Mouse (Mus musculus) MEL (cell line): ENCODE data around the gene Shf. TPM values are rescaled to one million over a fixed set of nuclear protein-coding genes. Genes with fewer than 3 reads are reported as not detected.

Source experiments
- DNase-seq: peaks from one replicate; pipeline ENCODE4 v3.0.0; 2011; ENCODE audit warnings: low read depth, low spot score
- H3K27ac ChIP-seq: 2 replicates; pipeline ENCODE4 v1.5.1; 2012; ENCODE audit warnings: low read depth, mild to moderate bottlenecking, control low read depth, low read length, moderate library complexity; ENCODE audit not compliant: control insufficient read depth
- H3K27me3 ChIP-seq, 2 experiments: fragments of 150-350 bp in 1 of 2; sonication (generic) in 1 of 2; 2 replicates each; pipeline ENCODE4 v1.6.1; 2012; ENCODE audit warnings: low read length in 2 of 2, mild to moderate bottlenecking in 2 of 2, improper control_type of control experiment in 1 of 2, moderate library complexity in 1 of 2; ENCODE audit not compliant: insufficient read depth in 2 of 2, control insufficient read depth in 1 of 2
- H3K36me3 ChIP-seq, 2 experiments: 2 replicates each; pipeline ENCODE4 v1.6.1; 2012 to 2014; ENCODE audit warnings: low read length in 2 of 2, improper control_type of control experiment in 1 of 2, inconsistent platforms in 1 of 2, mild to moderate bottlenecking in 1 of 2; ENCODE audit not compliant: insufficient read depth in 2 of 2, control insufficient read depth in 1 of 2
- H3K4me1 ChIP-seq, 2 experiments: fragments of 150-350 bp in 1 of 2; sonication (generic) in 1 of 2; 2 replicates each; pipeline ENCODE4 v1.6.1; 2012; ENCODE audit warnings: low read length in 2 of 2, improper control_type of control experiment in 1 of 2, mild to moderate bottlenecking in 1 of 2; ENCODE audit not compliant: insufficient read depth in 2 of 2, control insufficient read depth in 1 of 2
- H3K4me3 ChIP-seq, 2 experiments: fragments of 150-350 bp in 1 of 2; sonication (generic) in 1 of 2; 2 replicates each; pipeline ENCODE4 v1.5.1; 2012; ENCODE audit warnings: low read depth in 2 of 2, low read length in 2 of 2, mild to moderate bottlenecking in 2 of 2, moderate library complexity in 2 of 2, control low read depth in 1 of 2, improper control_type of control experiment in 1 of 2; ENCODE audit not compliant: control insufficient read depth in 1 of 2, insufficient read depth in 1 of 2
- H3K79me2 ChIP-seq: 2 replicates; pipeline ENCODE4 v1.6.1; 2012; ENCODE audit warnings: mild to moderate bottlenecking, low read length, moderate library complexity; ENCODE audit not compliant: control insufficient read depth, poor library complexity, insufficient read depth
- H3K9ac ChIP-seq: 2 replicates; pipeline ENCODE4 v1.6.1; 2012; ENCODE audit warnings: low read depth, mild to moderate bottlenecking, control low read depth, low read length, moderate library complexity; ENCODE audit not compliant: control insufficient read depth, poor library complexity, severe bottlenecking
- H3K9me3 ChIP-seq: fragments of 150-350 bp; sonication (generic); replicated peaks from 2 replicates; pipeline ENCODE4 v1.6.1; 2012; ENCODE audit warnings: mild to moderate bottlenecking, low read length, improper control_type of control experiment, moderate library complexity; ENCODE audit not compliant: insufficient read depth
- CTCF ChIP-seq, 3 experiments: IDR thresholded peaks in 2 of 3; conservative IDR thresholded peaks in 1 of 3; 2 replicates each; pipeline ENCODE4 v1.5.1; 2011 to 2012; ENCODE audit warnings: low read length in 3 of 3, low read depth in 2 of 3, mild to moderate bottlenecking in 2 of 3, improper control_type of control experiment in 1 of 3, inconsistent platforms in 1 of 3, mixed read lengths in 1 of 3, moderate library complexity in 1 of 3; ENCODE audit not compliant: control insufficient read depth in 1 of 3, insufficient read depth in 1 of 3, poor library complexity in 1 of 3, severe bottlenecking in 1 of 3
- ELF1 ChIP-seq: IDR thresholded peaks from 2 replicates; pipeline ENCODE4 v1.6.1; 2014; ENCODE audit warnings: low read depth, mild to moderate bottlenecking, inconsistent platforms, low read length, improper control_type of control experiment, moderate library complexity
- EP300 ChIP-seq, 2 experiments: IDR thresholded peaks; 2 replicates each; pipeline ENCODE4 v1.6.1; 2011; ENCODE audit warnings: improper control_type of control experiment in 2 of 2, low read length in 2 of 2, low read depth in 1 of 2, mild to moderate bottlenecking in 1 of 2
- GABPA ChIP-seq: IDR thresholded peaks from 2 replicates; pipeline ENCODE4 v1.6.1; 2012; ENCODE audit warnings: low read depth, mild to moderate bottlenecking, inconsistent platforms, low read length, improper control_type of control experiment, moderate library complexity
- MXI1 ChIP-seq: IDR thresholded peaks from 2 replicates; pipeline ENCODE4 v1.6.1; 2011; ENCODE audit warnings: mild to moderate bottlenecking, low read depth, low read length, improper control_type of control experiment
- MYC ChIP-seq: IDR thresholded peaks from 2 replicates; pipeline ENCODE4 v1.6.1; 2011; ENCODE audit warnings: low read depth, mild to moderate bottlenecking, low read length, improper control_type of control experiment, moderate library complexity
- NRF1 ChIP-seq: IDR thresholded peaks from 2 replicates; pipeline ENCODE4 v1.6.1; 2014; ENCODE audit warnings: low read depth, mild to moderate bottlenecking, inconsistent platforms, low read length, improper control_type of control experiment, moderate library complexity; ENCODE audit not compliant: poor library complexity, insufficient read depth, severe bottlenecking
- RAD21 ChIP-seq: IDR thresholded peaks from 2 replicates; pipeline ENCODE4 v1.6.1; 2011; ENCODE audit warnings: mild to moderate bottlenecking, low read depth, low read length, improper control_type of control experiment
- SIN3A ChIP-seq: IDR thresholded peaks from 2 replicates; pipeline ENCODE4 v1.6.1; 2012; ENCODE audit warnings: low read length, improper control_type of control experiment, inconsistent platforms
- SMC3 ChIP-seq: IDR thresholded peaks from 2 replicates; pipeline ENCODE4 v1.6.1; 2011; ENCODE audit warnings: low read depth, low read length, improper control_type of control experiment
- TAL1 ChIP-seq: IDR thresholded peaks from 2 replicates; pipeline ENCODE4 v1.6.1; 2012; ENCODE audit warnings: mild to moderate bottlenecking, inconsistent platforms, low read length, moderate library complexity, mixed read lengths
- TCF12 ChIP-seq: IDR thresholded peaks from 2 replicates; pipeline ENCODE4 v1.6.1; 2014; ENCODE audit warnings: low read depth, mild to moderate bottlenecking, inconsistent platforms, low read length, improper control_type of control experiment, moderate library complexity
- UBTF ChIP-seq: IDR thresholded peaks from 2 replicates; pipeline ENCODE4 v1.6.1; 2012; ENCODE audit warnings: low read depth, mild to moderate bottlenecking, inconsistent platforms, low read length, improper control_type of control experiment, moderate library complexity, borderline replicate concordance; ENCODE audit not compliant: insufficient read depth
- ZC3H11A ChIP-seq: IDR thresholded peaks from 2 replicates; pipeline ENCODE4 v1.6.1; 2012; ENCODE audit warnings: low read depth, mild to moderate bottlenecking, inconsistent platforms, low read length, improper control_type of control experiment
- ZKSCAN1 ChIP-seq: IDR thresholded peaks from 2 replicates; pipeline ENCODE4 v1.6.1; 2012; ENCODE audit warnings: low read depth, mild to moderate bottlenecking, inconsistent platforms, low read length, improper control_type of control experiment, moderate library complexity
- ZNF384 ChIP-seq: IDR thresholded peaks from 2 replicates; pipeline ENCODE4 v1.6.1; 2012; ENCODE audit warnings: low read depth, mild to moderate bottlenecking, inconsistent platforms, low read length, improper control_type of control experiment
- polyA plus RNA-seq, 2 experiments: library from polyadenylated mRNA; stranded (reverse) in 1 of 2; unstranded in 1 of 2; fragments of >175 nt in 1 of 2; fragments of >200 nt in 1 of 2; gene quantifications; 2 replicates each; pipeline versions ENCODE4 v1.2.1 to v1.2.4; 2012; ENCODE audit warnings: low replicate concordance in 2 of 2, low read depth in 1 of 2; ENCODE audit not compliant: insufficient read length in 2 of 2, insufficient read depth in 1 of 2, missing spikeins in 1 of 2
- total RNA-seq: library from RNA; depleted of rRNA; stranded (reverse); fragments of 300-350 nt; gene quantifications from 2 replicates; pipeline ENCODE4 v1.2.3, GENCODE M21; 2012

Gene Shf
- total and polyA plus RNA-seq, 3 experiments = 4.3 to 9.7 TPM; not detected in 1

- no peak for TF ChIP-seq UBTF
- peak; percentile 63 to 82 (median 79) for TF ChIP-seq CTCF (IDR thresholded peaks at IDR 0.05 in 2 of 3, conservative IDR thresholded peaks at IDR 0.05 in 1 of 3; ENCODE audit: control insufficient read depth in 1 of 3, insufficient read depth in 1 of 3, low read depth in 2 of 3, low read length in 3 of 3, poor library complexity in 1 of 3, severe bottlenecking in 1 of 3)
- peak; percentile 98 for TF ChIP-seq ZNF384
- peak; percentile 38; the same call in 1 of the 2 replicates for TF ChIP-seq SIN3A
- TF ChIP-seq SMC3 = peak; percentile 73
- no peak for TF ChIP-seq NRF1
- no peak for TF ChIP-seq ZKSCAN1
- no peak for TF ChIP-seq EP300 (IDR thresholded peaks at IDR 0.05; ENCODE audit: low read depth in 1 of 2, low read length in 2 of 2)
- peak; percentile 84 for TF ChIP-seq RAD21
- TF ChIP-seq MXI1 = 0 out of 2 replicates have a peak, but pooled peaks have one; percentile 17
- TF ChIP-seq ZC3H11A = peak; percentile 76
- TF ChIP-seq TAL1 = no peak
- no peak for TF ChIP-seq GABPA
- TF ChIP-seq MYC = no peak
Observed at GRCm38 (mm10) chr2:122380768-122381311, 11.9 kb upstream of the Shf start.

GRCm38 (mm10) chr2:122379292-122379650 lies 10.3 kb upstream of the Shf start:
- Histone ChIP-seq H3K27ac (no peak overlapping the region), H3K27me3 (no peaks in the 10 kb centered on the region), H3K36me3 (peaks cover 0 to 2% of the 10 kb centered on the region in 2 experiments; a peak in 1 of 4 replicates)
- DNase-seq = peak; percentile 18
- TF ChIP-seq MXI1 (no peak), TAL1 (no peak), SMC3 (no peak), TCF12 (no peak), ELF1 (no peak)
- TF ChIP-seq, all 39 proteins: peak for 0
- H3K79me2 ChIP-seq = no peaks in the 10 kb centered on the region; the same call in 1 of the 2 replicates
- H3K9ac ChIP-seq = peak overlapping the region; percentile 25; the same call in 1 of the 2 replicates
- peak overlapping the region; percentile 41 to 54 for H3K4me3 ChIP-seq
- no peaks in the 10 kb centered on the region for H3K9me3 ChIP-seq
- H3K4me1 ChIP-seq = peaks cover 0 to 18% of the 10 kb centered on the region in 2 experiments; a peak in 2 of 4 replicates

More at GRCm38 (mm10) chr2:122380768-122381311, 11.9 kb upstream of the Shf start:
- no peaks in the 10 kb centered on the region for H3K27me3 ChIP-seq
- H3K9me3 ChIP-seq = no peaks in the 10 kb centered on the region
- peak overlapping the region; percentile 54 to 66 for H3K4me3 ChIP-seq
- no peak overlapping the region for H3K27ac ChIP-seq
- peaks cover 0 to 18% of the 10 kb centered on the region in 2 experiments; a peak in 2 of 4 replicates for H3K4me1 ChIP-seq
- peak overlapping the region; percentile 28; the same call in 1 of the 2 replicates for H3K9ac ChIP-seq
- H3K36me3 ChIP-seq = peaks cover 0 to 2% of the 10 kb centered on the region in 2 experiments; a peak in 1 of 4 replicates
- DNase-seq = peak; percentile 79
- no peaks in the 10 kb centered on the region; the same call in 1 of the 2 replicates for H3K79me2 ChIP-seq
